Mouse (Mus musculus): Measurements from ENCODE around the gene Clk3.

The Clk3 gene

DNA sequence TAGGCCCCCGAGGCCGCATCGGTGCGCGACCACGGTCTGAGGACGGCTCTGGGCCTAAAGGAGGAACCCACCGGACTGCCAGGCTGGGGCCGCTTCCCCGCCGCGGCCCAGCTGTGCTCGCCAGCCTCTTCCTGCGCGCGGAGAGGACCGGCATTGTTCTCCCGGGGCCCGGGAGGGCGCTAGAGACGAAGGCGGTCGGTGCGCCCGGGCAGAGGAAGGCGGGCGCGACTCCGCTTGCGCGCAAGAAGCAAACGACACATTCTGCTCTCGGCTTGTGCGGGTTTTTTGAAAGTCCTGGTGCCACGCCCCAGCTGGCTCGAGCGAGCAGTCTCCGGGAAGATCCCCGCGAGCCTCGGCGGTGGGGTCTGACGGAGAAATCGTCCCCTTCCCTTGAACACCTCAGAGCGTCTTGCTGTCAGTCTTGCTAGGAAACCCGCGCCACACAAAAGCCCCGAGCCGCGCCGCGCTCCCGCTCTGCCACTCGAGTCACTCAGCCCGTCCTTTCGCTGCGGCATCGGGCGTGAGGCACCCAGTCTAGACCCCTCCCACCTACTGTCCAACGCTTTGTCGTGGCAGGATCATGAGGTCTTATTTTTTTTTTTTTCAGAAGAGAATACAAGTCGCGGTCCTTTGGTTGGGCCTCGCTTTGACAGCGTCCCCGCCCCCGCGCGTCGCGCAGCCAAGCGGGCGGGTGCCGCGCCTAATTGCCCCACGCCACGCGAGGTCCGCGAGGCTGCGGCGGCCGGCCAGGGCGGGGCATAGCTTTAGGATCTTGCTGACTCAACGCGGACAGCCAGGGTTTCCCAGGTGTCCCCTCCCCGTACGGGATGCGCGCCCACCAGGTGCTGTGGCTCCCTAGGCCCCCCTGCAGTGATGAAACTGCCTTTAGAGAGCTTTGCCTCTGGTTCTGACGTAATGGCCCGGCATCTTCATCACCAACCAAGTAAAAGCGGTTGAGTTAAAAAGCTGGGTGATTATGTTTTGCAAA, at the start of gene Clk3:
Gene Clk3 (minus strand): TSS at position 497 of the 988 bp plus-strand sequence.
- peak; percentile 69 to 71 for DNase-seq (ENCODE audit: low spot score in 2 of 2)

DNA sequence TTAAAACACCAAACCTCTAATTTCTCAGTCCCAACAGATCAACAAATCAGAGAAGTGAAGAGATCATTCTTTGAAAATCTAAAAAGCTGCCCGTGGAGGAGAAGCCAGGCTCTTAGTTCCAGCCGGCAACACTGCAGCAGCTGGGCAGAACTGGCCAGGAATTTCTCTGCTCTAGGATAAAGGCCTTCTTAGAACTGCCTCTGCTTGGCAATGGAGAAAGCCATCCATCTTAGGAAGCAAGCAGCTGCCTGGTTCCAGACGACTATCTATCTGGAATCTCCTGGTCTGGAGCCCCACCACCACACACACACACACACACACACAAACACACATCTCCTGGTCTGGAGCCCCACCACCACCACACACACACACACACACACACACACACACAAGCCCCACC, 49.2 kb upstream of the Clk3 start:
- DNase-seq (ENCODE audit: low spot score in 2 of 2): no peak

DNA sequence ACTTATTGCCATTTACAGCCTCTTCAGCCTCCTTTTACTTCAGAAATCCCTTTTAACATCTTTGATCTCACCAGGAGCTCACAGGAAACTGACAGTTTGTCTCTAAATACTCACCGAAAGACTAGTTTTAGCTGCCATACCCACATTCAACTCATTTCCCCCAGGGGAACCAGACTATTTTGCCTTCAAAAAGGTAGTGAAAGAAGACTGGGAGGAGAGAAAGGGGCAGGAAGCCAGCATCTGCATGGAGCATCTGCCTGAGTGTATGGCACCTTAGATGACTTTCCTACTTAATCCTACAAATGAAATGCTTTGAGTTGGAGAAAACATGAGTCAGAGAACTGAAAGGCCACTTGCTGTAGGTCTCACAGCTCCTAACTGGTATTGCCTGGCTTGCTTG, 48.4 kb upstream of the Clk3 start:
- no peak for DNase-seq (ENCODE audit: low spot score in 2 of 2)

DNA sequence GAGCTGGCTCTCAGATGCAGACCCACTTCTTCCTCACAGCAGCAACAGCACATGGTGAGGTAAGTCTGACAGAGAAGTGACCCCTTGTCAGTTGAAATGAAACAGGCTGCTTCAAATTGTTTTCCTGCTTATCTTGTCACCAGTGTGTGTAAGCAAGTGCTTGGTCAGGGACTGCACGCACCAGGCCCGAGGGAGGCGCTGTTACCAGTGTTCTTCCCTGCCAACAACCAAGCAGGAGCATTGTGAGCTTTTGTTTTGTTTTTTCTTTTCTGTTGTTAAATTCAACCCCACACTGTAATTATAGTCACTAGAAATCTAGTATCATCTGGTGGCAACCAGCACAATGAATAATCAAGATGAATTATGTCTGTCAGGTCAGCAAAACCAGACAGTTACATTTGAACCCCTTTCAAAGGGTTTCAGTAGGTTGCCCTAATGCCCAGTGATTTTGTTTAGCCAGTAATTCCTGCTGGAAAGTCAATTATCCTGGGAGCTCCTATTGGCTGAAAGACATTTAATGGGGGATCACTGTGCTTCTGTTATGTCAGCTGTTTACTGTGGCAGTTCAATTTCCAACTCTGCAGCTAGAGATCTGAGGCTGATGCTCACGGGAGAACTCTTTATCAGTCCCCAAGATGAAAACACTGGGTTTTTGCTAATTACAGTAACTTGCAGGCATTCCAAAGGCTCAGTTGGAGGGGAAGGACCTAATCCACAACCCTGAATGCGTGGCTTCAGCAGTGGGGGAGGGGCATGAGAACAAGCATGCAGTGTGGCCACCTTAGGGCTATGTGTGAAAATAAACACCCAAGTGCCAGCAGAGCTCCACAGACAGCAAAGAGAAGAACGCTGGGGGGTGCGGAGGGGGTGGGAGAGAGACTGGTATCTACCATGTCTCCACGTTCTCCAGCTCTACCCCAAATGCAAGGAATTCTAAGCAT, 46.4 kb upstream of the Clk3 start:
- no peak for DNase-seq (ENCODE audit: low spot score in 2 of 2)

DNA sequence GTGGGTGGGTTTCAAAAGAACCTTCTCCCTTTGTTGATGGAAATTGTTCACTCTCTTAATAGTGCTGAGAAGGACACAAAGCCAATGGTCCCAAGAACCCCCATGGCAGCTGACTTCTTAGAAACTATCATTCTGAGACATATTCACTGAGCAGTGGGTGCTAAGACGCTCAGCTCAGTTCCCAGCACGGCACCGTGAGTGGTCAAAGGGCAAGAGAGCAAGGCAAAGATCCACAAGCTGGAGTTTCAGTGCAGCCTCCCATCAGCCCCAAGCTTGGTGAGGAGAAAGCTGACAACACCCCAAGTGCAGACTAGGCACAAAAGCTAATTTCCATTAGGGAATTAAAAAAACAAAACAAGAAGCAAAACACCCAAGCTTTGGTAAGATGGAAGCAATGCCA, 45.0 kb upstream of the Clk3 start:
- DNase-seq (ENCODE audit: low spot score in 2 of 2): no peak

DNA sequence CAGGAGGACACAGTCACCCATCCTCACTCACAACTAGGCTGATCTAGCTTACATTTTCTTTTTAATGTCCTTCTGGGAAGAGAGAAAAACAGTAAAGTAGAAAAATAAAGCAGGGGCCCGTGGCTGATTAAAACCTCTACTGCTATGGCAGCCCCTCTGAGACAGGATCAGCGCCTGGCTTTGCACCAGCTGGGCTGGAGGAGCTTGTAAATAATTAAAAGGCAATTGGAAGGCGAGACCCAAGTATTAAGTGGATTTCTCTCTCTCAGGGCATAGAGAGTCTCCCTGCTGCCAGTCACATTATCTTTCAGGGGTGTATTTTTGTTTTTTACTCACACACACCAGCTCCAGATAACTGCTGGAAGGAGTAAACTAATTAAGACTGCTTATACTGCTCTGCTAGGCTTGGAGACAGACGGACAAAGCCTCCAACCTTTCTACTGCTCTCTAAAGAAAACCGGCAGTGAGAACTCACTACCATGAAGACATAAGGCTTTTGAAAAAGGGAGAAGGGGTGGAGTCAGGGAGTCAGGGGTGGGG, 43.2 kb upstream of the Clk3 start:
- DNase-seq (ENCODE audit: low spot score in 2 of 2): no peak

DNA sequence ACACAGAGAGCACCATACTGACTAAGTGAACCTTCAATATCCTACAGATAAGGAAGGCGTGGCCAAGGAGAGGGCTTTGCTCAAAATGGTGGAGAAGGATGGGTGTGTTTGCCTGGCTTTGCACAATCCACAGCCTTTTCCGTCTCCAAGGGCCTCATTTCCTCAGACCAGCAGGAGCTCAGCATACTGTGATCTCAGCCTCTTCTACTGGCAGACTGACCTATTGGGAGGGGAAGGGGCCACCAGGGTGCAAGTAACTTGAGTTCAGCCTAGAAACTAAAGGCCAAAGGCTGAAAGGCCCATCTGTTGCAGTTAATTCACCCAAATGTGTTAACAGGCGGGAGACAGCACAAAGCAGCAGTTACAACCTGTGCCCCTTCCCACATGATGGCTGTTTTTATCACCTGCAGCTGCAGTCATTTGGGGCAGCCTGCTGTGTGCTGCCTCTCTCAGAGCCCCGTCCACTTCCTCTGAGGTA, 41.6 kb upstream of the Clk3 start:
- DNase-seq (ENCODE audit: low spot score in 2 of 2): no peak

DNA sequence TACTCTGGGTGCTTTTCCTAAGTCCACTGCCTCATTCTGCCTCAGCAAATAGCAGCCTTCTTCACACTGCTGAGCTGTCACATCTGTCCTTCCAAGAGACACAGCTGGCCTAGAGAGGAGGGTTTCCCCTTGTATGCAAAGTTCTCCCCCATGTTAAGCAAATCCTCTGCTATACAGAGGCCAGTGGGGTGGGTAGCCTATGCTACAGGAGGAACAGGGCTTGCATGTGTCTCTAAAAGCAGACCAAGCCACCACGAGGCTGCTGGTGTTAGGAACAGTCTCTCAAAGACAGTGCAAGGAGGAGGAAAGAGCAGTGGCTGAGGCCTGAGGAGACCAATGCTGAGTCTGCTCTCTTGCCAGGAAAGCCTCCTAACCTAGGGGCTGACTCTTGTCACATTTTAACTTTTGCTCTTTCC, 40.4 kb upstream of the Clk3 start:
- DNase-seq (ENCODE audit: low spot score in 2 of 2): no peak

DNA sequence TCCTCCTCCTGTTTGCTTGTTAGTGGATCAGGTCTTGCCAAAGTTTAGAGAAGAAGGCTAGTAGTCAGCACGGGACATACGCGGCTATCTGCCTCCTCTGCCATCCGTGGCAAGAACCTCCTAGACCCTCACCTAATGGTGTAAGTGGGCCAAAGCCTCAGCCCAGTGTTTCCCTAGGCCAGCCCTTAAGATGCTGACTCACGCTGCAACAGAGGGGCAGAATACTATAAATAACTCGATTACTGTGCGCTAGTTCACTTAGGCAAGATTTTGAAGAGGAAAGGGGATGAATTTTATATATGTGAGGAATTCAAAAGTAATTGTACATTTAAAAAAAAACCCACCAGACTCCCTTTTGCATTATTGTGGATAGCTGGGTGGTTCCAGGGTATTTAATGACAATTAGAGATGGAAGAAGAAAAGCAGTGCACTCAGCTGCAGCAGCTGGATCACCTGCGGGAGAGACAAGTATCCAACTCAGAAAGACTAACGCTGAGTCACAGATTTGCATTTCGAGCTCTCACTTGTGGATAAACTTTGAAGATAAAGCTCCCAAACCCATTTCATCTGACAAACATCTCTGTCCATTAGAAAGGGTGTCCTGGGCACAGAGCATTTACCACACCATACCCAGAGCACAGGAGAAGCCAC, 39.6 kb upstream of the Clk3 start:
- DNase-seq (ENCODE audit: low spot score in 2 of 2): no peak

DNA sequence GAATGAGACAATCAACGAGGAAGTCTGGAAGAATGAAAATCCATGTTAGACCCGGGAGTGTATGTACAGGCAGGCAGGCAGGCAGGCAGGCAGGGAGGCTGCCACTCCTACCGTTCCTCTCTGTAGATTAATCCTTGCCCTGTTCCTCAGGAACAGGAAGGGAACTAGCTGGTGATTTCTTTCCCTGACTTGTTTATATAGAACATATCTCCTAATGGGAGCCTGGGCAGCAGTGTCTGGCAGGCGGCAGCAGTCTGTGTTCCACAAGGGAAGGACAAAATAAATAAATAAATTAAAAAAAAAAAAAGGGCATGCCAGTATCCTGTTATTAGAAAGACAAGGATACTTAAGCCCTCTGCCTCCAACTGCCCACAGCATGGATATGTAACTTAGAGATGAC, 38.2 kb upstream of the Clk3 start:
- DNase-seq (ENCODE audit: low spot score in 2 of 2): no peak

DNA sequence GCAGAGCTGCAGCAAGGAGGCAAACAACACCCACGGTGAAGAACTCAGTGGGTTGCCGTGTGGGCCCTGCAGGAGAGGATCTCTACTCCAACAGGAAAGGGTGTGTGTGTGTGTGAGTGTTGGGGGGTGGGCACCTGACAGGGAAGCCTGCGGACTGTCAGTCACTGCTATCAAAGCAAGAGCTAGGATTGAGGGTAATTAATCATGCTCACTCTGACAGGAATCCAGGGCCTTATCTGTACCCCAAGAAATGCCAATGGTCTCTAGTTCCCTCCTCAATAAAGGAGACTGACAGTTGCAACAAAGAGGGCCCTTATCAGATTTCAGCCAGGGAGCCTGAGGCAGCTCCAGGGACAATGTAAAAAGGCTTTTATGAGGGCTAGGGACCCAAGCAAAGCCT, 37.4 kb upstream of the Clk3 start:
- DNase-seq (ENCODE audit: low spot score in 2 of 2): no peak

DNA sequence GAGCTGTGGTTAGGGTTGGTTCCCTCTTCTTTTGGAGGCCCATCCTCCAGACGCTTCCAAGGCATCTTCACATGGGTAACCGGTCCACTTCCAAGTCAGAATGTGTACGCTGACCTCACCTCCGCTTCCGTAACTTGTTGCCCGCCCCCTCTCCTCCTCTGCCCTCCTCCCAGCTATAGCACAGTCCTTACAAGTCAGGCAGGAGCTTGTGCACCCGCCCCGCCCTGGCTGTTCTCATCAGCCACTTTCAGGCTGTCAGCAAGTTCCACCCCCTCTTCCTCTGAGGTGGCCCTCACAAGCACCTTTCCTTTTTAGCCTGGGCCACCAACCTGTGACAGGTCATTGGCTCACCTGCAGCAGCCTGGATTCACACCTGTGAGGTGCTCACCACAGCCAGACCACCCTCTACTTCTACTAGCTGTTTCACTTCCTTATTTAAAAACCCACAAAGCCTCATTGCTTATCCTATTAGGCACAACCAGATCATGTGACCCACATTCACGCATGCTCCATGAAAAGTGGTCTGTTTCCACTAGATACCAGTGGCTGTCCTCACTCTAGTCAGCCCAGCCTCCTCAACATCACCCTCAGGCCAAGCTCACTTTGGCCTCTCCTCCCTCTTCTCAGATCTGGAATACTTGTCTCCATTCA, 34.8 kb upstream of the Clk3 start:
- no peak for DNase-seq (ENCODE audit: low spot score in 2 of 2)

DNA sequence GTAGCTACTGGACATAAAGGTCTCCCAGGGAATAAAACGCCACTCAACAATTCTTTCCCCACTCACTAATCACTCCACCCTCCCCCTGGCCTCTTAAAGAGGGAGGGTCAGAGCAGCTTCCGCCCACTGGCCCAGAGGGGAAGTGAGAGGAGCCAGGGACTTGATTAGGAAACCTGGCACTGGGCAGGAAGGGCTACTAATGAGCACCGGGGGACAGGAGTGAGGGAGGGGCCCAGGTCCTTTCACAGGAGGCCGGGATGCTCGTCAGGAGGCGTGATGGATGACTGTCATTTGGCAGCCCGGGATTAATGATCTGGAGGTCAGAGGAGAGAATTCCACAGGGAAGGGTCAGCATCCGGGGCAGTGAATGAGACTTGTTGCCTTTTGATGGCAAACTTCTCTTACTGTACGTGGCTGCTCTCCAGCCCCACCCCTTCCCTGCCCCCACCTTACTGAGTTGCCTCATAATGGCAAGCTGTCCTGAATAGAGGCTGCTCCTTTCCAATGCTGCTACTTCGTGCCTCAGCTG, 33.1 kb upstream of the Clk3 start:
- no peak for DNase-seq (ENCODE audit: low spot score in 2 of 2)

DNA sequence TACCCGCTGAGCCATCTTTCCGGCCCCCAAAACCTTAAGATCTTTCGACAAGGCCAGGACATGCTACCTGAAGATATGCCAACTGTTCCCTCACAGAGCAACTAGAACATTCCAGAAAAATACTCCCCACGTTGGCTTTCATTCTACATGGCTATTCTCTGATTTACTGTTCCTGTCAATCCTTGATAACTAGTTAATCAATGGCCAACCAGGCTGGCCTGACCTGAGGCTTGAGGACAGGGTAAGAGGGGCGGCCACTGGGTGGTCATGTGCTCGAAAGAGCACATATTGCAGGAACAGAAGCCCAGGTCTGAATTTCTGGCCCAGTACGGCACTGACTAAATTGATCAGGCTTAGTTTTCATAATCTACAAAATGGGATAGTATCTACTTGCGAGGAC, 31.8 kb upstream of the Clk3 start:
- DNase-seq (ENCODE audit: low spot score in 2 of 2): no peak

DNA sequence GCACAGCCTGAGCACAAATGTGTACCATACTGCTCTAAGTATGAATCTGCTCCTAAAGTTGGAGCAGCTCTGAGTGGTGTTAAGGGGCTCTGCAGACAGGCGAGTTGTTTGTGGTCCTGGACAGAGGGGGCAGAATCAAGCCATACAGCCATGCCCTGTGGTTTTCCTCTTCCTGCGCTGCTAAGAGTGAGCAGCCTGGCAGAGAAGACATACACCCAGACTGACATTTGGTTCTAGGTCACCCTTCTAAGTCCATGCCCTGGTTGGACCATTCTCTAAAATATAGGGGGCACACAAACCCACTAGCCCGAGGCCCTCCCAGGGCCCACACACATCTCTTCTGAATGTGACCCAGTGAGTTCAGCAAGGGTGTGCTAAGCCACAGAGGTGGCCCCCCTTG, 24.1 kb upstream of the Clk3 start:
- no peak for DNase-seq (ENCODE audit: low spot score in 2 of 2)

DNA sequence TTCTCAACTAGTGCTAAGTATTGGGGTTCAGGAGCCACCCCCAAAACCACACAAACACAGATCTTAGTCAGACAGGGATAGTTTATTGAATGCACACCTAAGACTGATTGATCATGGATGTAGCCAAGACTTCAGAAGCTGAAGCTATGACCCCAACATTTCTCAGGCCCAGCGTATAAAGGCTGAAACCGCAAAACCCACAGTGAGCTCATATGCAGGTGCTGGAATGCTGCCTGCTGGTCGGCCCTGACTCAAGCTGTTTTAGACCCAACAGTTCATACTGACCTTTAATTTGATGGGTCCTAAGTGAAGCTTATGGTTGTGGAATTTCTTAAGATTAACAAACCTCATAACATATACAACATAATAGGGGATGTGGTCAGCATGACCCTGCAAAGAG, 17.0 kb upstream of the Clk3 start:
- no peak for DNase-seq (ENCODE audit: low spot score in 2 of 2)

DNA sequence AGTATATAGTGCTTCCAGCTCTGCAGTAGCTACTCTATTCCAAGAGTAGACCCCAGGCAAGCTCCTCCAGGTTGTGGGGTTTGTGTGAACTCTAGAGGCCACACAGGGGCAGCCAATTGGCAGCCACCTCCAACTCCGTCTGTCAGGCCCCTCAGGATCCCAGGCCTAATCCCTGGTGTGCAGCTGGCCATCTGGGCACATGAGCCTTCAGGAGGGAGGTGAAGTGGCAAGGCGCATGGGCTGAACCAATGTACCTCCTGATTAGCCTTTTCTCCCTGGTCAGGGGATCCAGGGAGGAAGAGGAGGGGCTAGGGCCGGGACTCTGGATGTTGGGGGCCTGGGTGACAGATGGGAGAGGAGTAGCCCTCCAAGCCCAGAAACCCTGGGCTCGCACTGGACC, 10.1 kb upstream of the Clk3 start:
- no peak for DNase-seq (ENCODE audit: low spot score in 2 of 2)

DNA sequence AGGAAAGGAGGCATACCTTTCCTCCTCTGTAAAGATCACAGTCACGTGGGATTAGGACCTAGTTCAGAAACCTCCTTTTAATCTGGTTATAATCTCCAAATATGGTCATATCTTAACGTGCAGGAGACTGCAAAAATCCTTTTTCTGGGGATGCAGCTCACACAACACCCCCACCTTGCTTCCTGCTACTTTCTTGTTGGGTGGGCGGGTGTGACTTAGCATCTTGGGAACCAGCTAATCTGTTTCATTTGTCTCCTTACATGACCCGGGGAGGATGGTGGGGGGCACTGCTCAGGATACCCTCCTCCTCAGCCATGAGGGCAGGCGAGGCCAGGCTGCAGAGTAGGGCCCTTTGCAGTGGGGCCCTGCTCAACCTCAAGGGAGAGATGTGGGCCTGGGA, 9.4 kb upstream of the Clk3 start:
- peak; percentile 62 to 82 for DNase-seq (ENCODE audit: low spot score in 2 of 2)

DNA sequence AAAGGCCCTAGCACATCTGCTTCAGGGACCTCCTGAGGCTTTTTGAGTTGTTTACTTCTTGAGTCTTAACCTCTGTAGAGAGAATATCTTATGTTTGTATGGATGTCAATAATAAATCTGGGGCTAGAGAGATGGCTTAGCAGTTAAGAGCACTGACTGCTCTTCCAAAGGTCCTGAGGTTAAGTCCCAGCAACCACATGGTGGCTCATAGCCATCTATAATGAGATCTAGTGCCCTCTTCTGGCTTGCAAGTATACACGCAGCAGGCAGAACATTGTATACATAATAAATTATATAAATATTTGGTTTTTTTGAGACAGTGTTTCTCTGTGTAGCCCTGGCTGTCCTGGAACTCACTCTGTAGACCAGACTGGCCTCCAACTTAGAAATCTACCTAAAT, 8.5 kb upstream of the Clk3 start:
- no peak for DNase-seq (ENCODE audit: low spot score in 2 of 2)

DNA sequence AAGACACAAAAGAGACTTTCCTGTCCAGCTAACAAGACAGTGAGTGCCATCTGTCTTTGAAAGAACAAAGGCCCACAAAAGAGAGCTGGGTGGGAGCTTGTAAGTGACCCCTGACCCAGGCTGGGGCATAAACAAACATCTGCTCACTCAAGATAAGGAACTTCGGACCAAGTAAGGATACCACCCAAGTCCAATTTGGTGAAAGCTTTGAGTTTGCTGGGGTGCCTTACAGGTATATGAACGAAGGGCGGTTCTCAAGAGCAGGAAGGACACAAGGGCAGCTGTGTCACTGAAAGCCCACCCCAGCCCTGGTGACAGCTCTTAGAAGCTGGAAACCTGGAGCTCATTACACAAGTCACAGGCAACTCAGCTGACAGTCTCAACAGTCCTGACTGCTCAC, 8.1 kb upstream of the Clk3 start:
- DNase-seq (ENCODE audit: low spot score in 2 of 2): no peak

DNA sequence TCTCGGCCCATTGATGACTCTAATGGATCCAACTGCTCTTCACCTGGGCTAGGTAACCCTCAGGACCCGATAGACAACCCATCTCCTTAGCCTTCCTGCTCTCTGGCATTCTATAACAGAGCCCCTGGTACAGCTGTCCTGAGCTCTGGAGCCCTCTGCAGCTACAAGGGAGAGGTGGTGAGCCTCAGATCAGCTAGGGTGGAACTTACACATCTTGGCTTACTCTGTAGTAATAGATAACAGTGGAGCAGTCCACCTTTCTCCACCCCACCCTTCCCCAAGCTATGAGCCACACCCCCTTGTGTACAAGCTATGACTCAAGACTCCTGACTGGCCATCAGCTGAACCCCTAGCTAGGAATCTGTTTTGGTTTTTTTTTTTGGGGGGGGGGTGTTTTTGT, 5.2 kb upstream of the Clk3 start:
- no peak for DNase-seq (ENCODE audit: low spot score in 2 of 2)

All from right cerebral cortex, postnatal 36 days (tissue).